Mouse (Mus musculus) granulocyte monocyte progenitor cell, adult 5-6 weeks (primary cell): ENCODE data around the gene Gm7579. TPM values are rescaled to one million over a fixed set of nuclear protein-coding genes. Genes with fewer than 3 reads are reported as not detected.

Experiments used
- total RNA-seq, 2 experiments: library from RNA; stranded (forward) in 1 of 2; stranded (reverse) in 1 of 2; fragments of 200-712, 200-1000 nt in 1 of 2; fragments of >200 nt in 1 of 2; fragmentation: Nextera tagmentation in 1 of 2; gene quantifications; 2 replicates each; pipeline ENCODE4 v1.2.3; 2014 to 2017

Gene Gm7579
- total RNA-seq, 2 experiments from 2014 or later: not detected

Other genes with a start within 250 kb of the Gm7579 start
- gene Mob2, start 150.8 kb upstream of the Gm7579 start, total RNA-seq (2014; fragmentation: Nextera tagmentation): 57.8 and 60.9 TPM in 2 replicates
- 51.2 and 63.4 TPM in 2 replicates for gene Mob2, start 150.8 kb upstream of the Gm7579 start, total RNA-seq (2017)
- not detected in 2 replicates for gene Dusp8, start 116.0 kb upstream of the Gm7579 start, total RNA-seq (2014; fragmentation: Nextera tagmentation)
- gene Dusp8, start 116.0 kb upstream of the Gm7579 start, total RNA-seq (2017): not detected in 2 replicates
- not detected in 2 replicates for gene Gm45618, start 91.1 kb upstream of the Gm7579 start, total RNA-seq (2014; fragmentation: Nextera tagmentation)
- gene Gm45618, start 91.1 kb upstream of the Gm7579 start, total RNA-seq (2017): not detected in 2 replicates
- gene Gm39115, start 75.8 kb upstream of the Gm7579 start, total RNA-seq (2014; fragmentation: Nextera tagmentation): not detected in 2 replicates
- not detected in 2 replicates for gene Gm39115, start 75.8 kb upstream of the Gm7579 start, total RNA-seq (2017)
- not detected in 2 replicates for gene Gm45337, start 67.3 kb upstream of the Gm7579 start, total RNA-seq (2014; fragmentation: Nextera tagmentation)
- gene Gm45337, start 67.3 kb upstream of the Gm7579 start, total RNA-seq (2017): not detected in 2 replicates
- not detected in 2 replicates for gene Gm29735, start 54.7 kb upstream of the Gm7579 start, total RNA-seq (2014; fragmentation: Nextera tagmentation)
- gene Gm29735, start 54.7 kb upstream of the Gm7579 start, total RNA-seq (2017): not detected in 2 replicates
- gene Gm4553, start 46.1 kb upstream of the Gm7579 start, total RNA-seq (2014; fragmentation: Nextera tagmentation): not detected in 2 replicates
- not detected in 2 replicates for gene Gm4553, start 46.1 kb upstream of the Gm7579 start, total RNA-seq (2017)
- not detected in 2 replicates for gene Krtap5-2, start 35.9 kb upstream of the Gm7579 start, total RNA-seq (2014; fragmentation: Nextera tagmentation)
- gene Krtap5-2, start 35.9 kb upstream of the Gm7579 start, total RNA-seq (2017): not detected in 2 replicates
- gene Gm10153, start 21.5 kb upstream of the Gm7579 start, total RNA-seq (2014; fragmentation: Nextera tagmentation): not detected in 2 replicates
- not detected in 2 replicates for gene Gm10153, start 21.5 kb upstream of the Gm7579 start, total RNA-seq (2017)
- gene Krtap5-3, start 10.5 kb upstream of the Gm7579 start, total RNA-seq (2014; fragmentation: Nextera tagmentation): not detected in 2 replicates
- gene Krtap5-3, start 10.5 kb upstream of the Gm7579 start, total RNA-seq (2017): not detected in 2 replicates
- not detected in 2 replicates for gene Krtap5-5, start 18.1 kb downstream of the Gm7579 start, total RNA-seq (2014; fragmentation: Nextera tagmentation)
- gene Krtap5-5, start 18.1 kb downstream of the Gm7579 start, total RNA-seq (2017): not detected in 2 replicates
- gene Gm40460, start 29.2 kb downstream of the Gm7579 start, total RNA-seq (2014; fragmentation: Nextera tagmentation): not detected in 2 replicates
- not detected in 2 replicates for gene Gm40460, start 29.2 kb downstream of the Gm7579 start, total RNA-seq (2017)
- not detected in 2 replicates for gene Gm2431, start 46.5 kb downstream of the Gm7579 start, total RNA-seq (2014; fragmentation: Nextera tagmentation)
- gene Gm2431, start 46.5 kb downstream of the Gm7579 start, total RNA-seq (2017): not detected in 2 replicates
- gene Gm4559, start 62.5 kb downstream of the Gm7579 start, total RNA-seq (2014; fragmentation: Nextera tagmentation): not detected in 2 replicates
- gene Gm4559, start 62.5 kb downstream of the Gm7579 start, total RNA-seq (2017): not detected in 2 replicates
- not detected in 2 replicates for gene Krtap5-1, start 85.3 kb downstream of the Gm7579 start, total RNA-seq (2014; fragmentation: Nextera tagmentation)
- gene Krtap5-1, start 85.3 kb downstream of the Gm7579 start, total RNA-seq (2017): not detected in 2 replicates
- gene Krtap5-4, start 91.7 kb downstream of the Gm7579 start, total RNA-seq (2014; fragmentation: Nextera tagmentation): not detected in 2 replicates
- not detected in 2 replicates for gene Krtap5-4, start 91.7 kb downstream of the Gm7579 start, total RNA-seq (2017)
- 1.5 TPM in 1 of 2 replicates, not detected in the other for gene Ifitm10, start 161.9 kb downstream of the Gm7579 start, total RNA-seq (2014; fragmentation: Nextera tagmentation)
- gene Ifitm10, start 161.9 kb downstream of the Gm7579 start, total RNA-seq (2017): not detected in 2 replicates
- not detected in 2 replicates for gene Gm49369, start 170.8 kb downstream of the Gm7579 start, total RNA-seq (2014; fragmentation: Nextera tagmentation)
- 38.0 and 63.2 TPM in 2 replicates for gene Gm49369, start 170.8 kb downstream of the Gm7579 start, total RNA-seq (2017)
- 152 and 191 TPM in 2 replicates for gene Ctsd, start 176.2 kb downstream of the Gm7579 start, total RNA-seq (2014; fragmentation: Nextera tagmentation)
- gene Ctsd, start 176.2 kb downstream of the Gm7579 start, total RNA-seq (2017): 128 and 144 TPM in 2 replicates
- not detected in 2 replicates for gene Syt8, start 223.0 kb downstream of the Gm7579 start, total RNA-seq (2014; fragmentation: Nextera tagmentation)
- not detected in 2 replicates for gene Syt8, start 223.0 kb downstream of the Gm7579 start, total RNA-seq (2017)
- 5.6 and 6.0 TPM in 2 replicates for gene Tnni2, start 229.9 kb downstream of the Gm7579 start, total RNA-seq (2014; fragmentation: Nextera tagmentation)
- gene Tnni2, start 229.9 kb downstream of the Gm7579 start, total RNA-seq (2017): 3.0 and 8.1 TPM in 2 replicates
- gene Lsp1, start 248.9 kb downstream of the Gm7579 start, total RNA-seq (2014; fragmentation: Nextera tagmentation): 41.4 and 58.5 TPM in 2 replicates
- 50.3 and 51.9 TPM in 2 replicates for gene Lsp1, start 248.9 kb downstream of the Gm7579 start, total RNA-seq (2017)